Mouse (Mus musculus): Measurements from ENCODE around the gene Smox. TPM values are rescaled to one million over a fixed set of nuclear protein-coding genes. Genes with fewer than 3 reads are reported as not detected.

Gene Smox
- polyA plus RNA-seq, 1 experiment from 2014 or later: 21.7 TPM

- under 1% methylated on average over 84 of the region's 102 CpGs for WGBS
Measured at GRCm38 (mm10) chr2:131491707-131492595, 655 bp downstream of the Smox start.

DNA sequence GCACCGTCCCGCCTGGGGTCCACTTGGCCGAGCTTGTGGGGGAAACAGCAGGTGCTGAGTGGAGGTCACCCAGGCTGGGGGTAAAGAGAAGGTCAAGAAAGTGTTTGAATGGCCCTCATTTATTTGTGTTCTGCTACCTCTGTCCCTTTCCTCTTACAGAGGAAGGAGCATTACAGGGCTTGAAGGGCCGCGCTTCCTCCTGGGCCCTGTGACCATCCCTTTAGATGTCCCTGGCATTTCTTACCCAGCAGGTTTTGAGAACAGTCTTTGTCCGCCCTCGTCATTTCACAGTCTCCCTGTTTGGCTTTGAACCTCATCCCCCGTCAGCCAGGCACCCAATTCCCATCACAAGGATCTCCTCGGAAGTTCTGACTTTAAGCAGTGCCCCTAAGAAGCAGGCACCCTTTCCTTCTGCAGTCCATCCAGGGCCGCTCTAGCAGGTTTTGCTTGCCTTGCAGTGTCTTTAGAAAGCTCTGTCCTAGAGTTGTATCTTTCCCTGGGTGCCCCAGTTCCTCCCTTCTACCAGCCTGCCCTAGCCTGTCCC, 1.4 kb downstream of the Smox start:
- WGBS: 21% methylated on average over 10 of the region's 10 CpGs
- Histone ChIP-seq H3K4me3 (ENCODE audit: low read length) (peak overlapping the region; percentile 83), H3K9ac (ENCODE audit: low read depth, low read length) (peak overlapping the region; percentile 86), H3K4me2 (ENCODE audit: low read depth, low read length) (peak overlapping the region; percentile 97), H3K27me3 (replicated peaks; ENCODE audit: control insufficient read depth, insufficient read depth, low read length) (no peaks in the 10 kb centered on the region), H3K36me3 (ENCODE audit: control insufficient read depth, insufficient read depth, low read length) (no peaks in the 10 kb centered on the region), H3K9me3 (ENCODE audit: control insufficient read depth, low read length) (no peaks in the 10 kb centered on the region), H3K4me1 (ENCODE audit: control insufficient read depth, insufficient read depth, low read length) (peaks cover 18% of the 10 kb centered on the region; the same call in 1 of the 2 replicates), H3K27ac (ENCODE audit: low read length) (no peak overlapping the region)
- no peak for ATAC-seq

More at GRCm38 (mm10) chr2:131491707-131492595, 655 bp downstream of the Smox start:
- H3K27me3 ChIP-seq (replicated peaks; ENCODE audit: control insufficient read depth, insufficient read depth, low read length): no peaks in the 10 kb centered on the region
- peak overlapping the region; percentile 97 for H3K4me2 ChIP-seq (ENCODE audit: low read depth, low read length)
- no peaks in the 10 kb centered on the region for H3K36me3 ChIP-seq (ENCODE audit: control insufficient read depth, insufficient read depth, low read length)
- peak overlapping the region; percentile 86 for H3K9ac ChIP-seq (ENCODE audit: low read depth, low read length)
- peaks cover 16% of the 10 kb centered on the region; the same call in 1 of the 2 replicates for H3K4me1 ChIP-seq (ENCODE audit: control insufficient read depth, insufficient read depth, low read length)
- peak overlapping the region; percentile 83 for H3K4me3 ChIP-seq (ENCODE audit: low read length)
- peak overlapping the region; percentile 69 for H3K27ac ChIP-seq (ENCODE audit: low read length)
- peak; percentile 99 for ATAC-seq
- no peaks in the 10 kb centered on the region for H3K9me3 ChIP-seq (ENCODE audit: control insufficient read depth, low read length)

- no peak overlapping the region for H3K4me2 ChIP-seq (ENCODE audit: low read depth, low read length)
- no peak overlapping the region for H3K9ac ChIP-seq (ENCODE audit: low read depth, low read length)
- H3K4me3 ChIP-seq (ENCODE audit: low read length): no peak overlapping the region
- ATAC-seq: no peak
- H3K27ac ChIP-seq (ENCODE audit: low read length): no peak overlapping the region
- no peaks in the 10 kb centered on the region for H3K9me3 ChIP-seq (ENCODE audit: control insufficient read depth, low read length)
- H3K4me1 ChIP-seq (ENCODE audit: control insufficient read depth, insufficient read depth, low read length): peaks cover 18% of the 10 kb centered on the region; the same call in 1 of the 2 replicates
- WGBS: 57% methylated on average over 5 of the region's 5 CpGs
- H3K36me3 ChIP-seq (ENCODE audit: control insufficient read depth, insufficient read depth, low read length): no peaks in the 10 kb centered on the region
- no peaks in the 10 kb centered on the region for H3K27me3 ChIP-seq (replicated peaks; ENCODE audit: control insufficient read depth, insufficient read depth, low read length)
Measured at GRCm38 (mm10) chr2:131493446-131493845, 2.1 kb downstream of the Smox start.

DNA sequence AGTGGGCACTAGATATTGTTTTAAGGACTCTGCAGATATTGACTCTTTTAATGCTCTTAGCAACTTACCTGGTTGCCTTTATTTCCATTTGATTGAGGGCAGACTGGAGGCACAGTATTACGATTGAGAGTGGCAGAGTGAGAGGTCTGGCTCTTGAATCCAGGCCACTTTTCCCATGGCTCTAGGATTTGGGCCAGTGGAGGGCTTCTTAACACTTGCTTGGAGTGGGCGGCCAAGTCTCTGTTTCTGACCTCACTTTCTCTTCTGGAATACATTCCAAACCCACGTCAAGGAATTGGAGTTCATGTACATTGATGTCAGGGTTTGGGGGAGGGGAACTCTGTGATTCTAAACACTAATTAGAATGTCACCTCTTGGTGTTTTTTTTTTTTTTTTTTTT, 4.0 kb downstream of the Smox start:
- no peak overlapping the region for H3K4me3 ChIP-seq (ENCODE audit: low read length)
- H3K27me3 ChIP-seq (replicated peaks; ENCODE audit: control insufficient read depth, insufficient read depth, low read length): no peaks in the 10 kb centered on the region
- H3K36me3 ChIP-seq (ENCODE audit: control insufficient read depth, insufficient read depth, low read length): no peaks in the 10 kb centered on the region
- peaks cover 21% of the 10 kb centered on the region for H3K4me1 ChIP-seq (ENCODE audit: control insufficient read depth, insufficient read depth, low read length)
- H3K27ac ChIP-seq (ENCODE audit: low read length): no peak overlapping the region
- no peaks in the 10 kb centered on the region for H3K9me3 ChIP-seq (ENCODE audit: control insufficient read depth, low read length)
- WGBS: 82% methylated on average over 3 of the region's 3 CpGs
- no peak overlapping the region for H3K9ac ChIP-seq (ENCODE audit: low read depth, low read length)
- no peak for ATAC-seq
- H3K4me2 ChIP-seq (ENCODE audit: low read depth, low read length): no peak overlapping the region

DNA sequence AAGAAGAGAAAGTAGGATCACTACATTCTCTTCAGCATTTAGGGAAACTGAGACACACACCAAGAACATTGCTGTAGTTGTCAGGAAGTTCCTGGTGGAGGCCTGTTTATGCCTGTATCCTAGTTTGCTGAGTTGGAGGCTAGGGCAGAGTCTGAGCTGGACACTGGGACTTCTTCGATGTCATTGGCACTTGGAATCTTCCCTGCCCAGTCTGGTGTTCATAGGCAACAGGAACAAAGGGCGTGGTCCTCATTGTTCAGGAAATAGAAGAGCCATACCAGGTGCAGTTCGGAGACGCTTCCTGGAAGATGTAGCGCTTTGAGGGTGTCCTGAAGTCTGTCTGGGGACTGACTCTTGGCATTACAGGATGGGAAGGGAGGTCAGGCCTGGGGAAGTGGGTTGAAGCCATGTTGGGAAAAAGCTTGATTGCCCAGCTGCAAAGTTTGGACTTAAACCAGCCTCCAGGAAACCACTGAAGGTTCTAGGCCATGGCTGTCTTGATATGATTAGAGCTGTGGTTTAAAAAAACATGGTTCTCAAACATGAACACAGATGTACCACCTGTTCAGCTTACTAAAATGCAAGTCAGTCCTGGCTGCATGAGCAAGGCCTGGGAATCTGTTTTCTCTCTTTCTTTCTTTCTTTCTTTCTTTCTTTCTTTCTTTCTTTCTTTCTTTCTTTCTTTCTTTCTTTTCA, 5.0 kb downstream of the Smox start:
- peaks cover 21% of the 10 kb centered on the region for H3K4me1 ChIP-seq (ENCODE audit: control insufficient read depth, insufficient read depth, low read length)
- H3K9me3 ChIP-seq (ENCODE audit: control insufficient read depth, low read length): no peaks in the 10 kb centered on the region
- WGBS: 77% methylated on average over 5 of the region's 5 CpGs
- H3K4me3 ChIP-seq (ENCODE audit: low read length): no peak overlapping the region
- H3K9ac ChIP-seq (ENCODE audit: low read depth, low read length): no peak overlapping the region
- H3K27ac ChIP-seq (ENCODE audit: low read length): no peak overlapping the region
- ATAC-seq: no peak
- no peak overlapping the region for H3K4me2 ChIP-seq (ENCODE audit: low read depth, low read length)
- no peaks in the 10 kb centered on the region for H3K27me3 ChIP-seq (replicated peaks; ENCODE audit: control insufficient read depth, insufficient read depth, low read length)
- no peaks in the 10 kb centered on the region for H3K36me3 ChIP-seq (ENCODE audit: control insufficient read depth, insufficient read depth, low read length)

DNA sequence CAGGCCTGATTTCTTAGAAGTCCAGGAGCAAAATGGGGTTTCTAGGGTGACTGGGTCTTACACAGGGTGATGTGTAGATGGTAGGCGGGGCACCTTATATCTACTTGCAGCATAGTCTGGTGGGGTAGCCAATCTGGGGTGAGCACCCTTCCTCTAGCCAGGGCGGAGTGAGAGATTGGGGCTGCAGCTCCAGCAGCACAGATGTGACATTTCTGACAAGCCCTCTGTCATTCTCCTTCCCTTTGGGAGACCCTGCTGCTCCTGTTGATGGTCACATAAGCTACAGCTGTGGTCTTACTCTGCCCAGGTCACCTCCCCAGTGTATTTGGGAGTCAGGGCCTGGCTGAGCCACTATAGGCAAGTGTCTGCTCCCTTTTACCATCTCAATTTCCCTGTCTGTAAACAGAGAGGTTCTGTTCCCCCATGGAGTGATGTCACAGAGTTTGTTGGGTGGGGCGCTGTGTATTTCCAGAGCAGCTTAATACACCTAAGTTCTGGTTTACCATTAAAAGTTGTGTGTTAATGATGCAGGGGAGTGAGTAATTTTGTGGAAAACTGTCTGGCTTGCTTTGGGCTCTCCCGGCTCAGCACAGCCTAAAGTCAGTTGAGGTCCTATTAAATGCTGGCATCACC, 6.0 kb downstream of the Smox start:
- H3K27ac ChIP-seq (ENCODE audit: low read length): no peak overlapping the region
- no peaks in the 10 kb centered on the region for H3K9me3 ChIP-seq (ENCODE audit: control insufficient read depth, low read length)
- peaks cover 20% of the 10 kb centered on the region for H3K4me1 ChIP-seq (ENCODE audit: control insufficient read depth, insufficient read depth, low read length)
- H3K27me3 ChIP-seq (replicated peaks; ENCODE audit: control insufficient read depth, insufficient read depth, low read length): no peaks in the 10 kb centered on the region
- no peaks in the 10 kb centered on the region for H3K36me3 ChIP-seq (ENCODE audit: control insufficient read depth, insufficient read depth, low read length)
- H3K4me2 ChIP-seq (ENCODE audit: low read depth, low read length): no peak overlapping the region
- H3K4me3 ChIP-seq (ENCODE audit: low read length): no peak overlapping the region
- H3K9ac ChIP-seq (ENCODE audit: low read depth, low read length): no peak overlapping the region
- 88% methylated on average over 4 of the region's 4 CpGs for WGBS
- peak; percentile 77 for ATAC-seq

- no peak for ATAC-seq
- 57% methylated on average over 7 of the region's 7 CpGs for WGBS
Measured at GRCm38 (mm10) chr2:131498219-131498618, 6.9 kb downstream of the Smox start.

GRCm38 (mm10) chr2:131499290-131499845, 8.1 kb downstream of the Smox start:
- no peaks in the 10 kb centered on the region for H3K9me3 ChIP-seq (ENCODE audit: control insufficient read depth, low read length)
- WGBS: 65% methylated on average over 5 of the region's 5 CpGs
- H3K4me2 ChIP-seq (ENCODE audit: low read depth, low read length): no peak overlapping the region
- ATAC-seq: 0 out of 2 replicates have a peak, but pooled peaks have one; percentile 6
- H3K36me3 ChIP-seq (ENCODE audit: control insufficient read depth, insufficient read depth, low read length): no peaks in the 10 kb centered on the region
- no peak overlapping the region for H3K4me3 ChIP-seq (ENCODE audit: low read length)
- H3K27ac ChIP-seq (ENCODE audit: low read length): no peak overlapping the region
- peaks cover 14% of the 10 kb centered on the region for H3K4me1 ChIP-seq (ENCODE audit: control insufficient read depth, insufficient read depth, low read length)
- no peaks in the 10 kb centered on the region for H3K27me3 ChIP-seq (replicated peaks; ENCODE audit: control insufficient read depth, insufficient read depth, low read length)
- H3K9ac ChIP-seq (ENCODE audit: low read depth, low read length): no peak overlapping the region

More at GRCm38 (mm10) chr2:131498219-131498618, 6.9 kb downstream of the Smox start:
- no peaks in the 10 kb centered on the region for H3K36me3 ChIP-seq (ENCODE audit: control insufficient read depth, insufficient read depth, low read length)
- H3K27ac ChIP-seq (ENCODE audit: low read length): no peak overlapping the region
- H3K4me1 ChIP-seq (ENCODE audit: control insufficient read depth, insufficient read depth, low read length): peaks cover 14% of the 10 kb centered on the region
- no peak overlapping the region for H3K9ac ChIP-seq (ENCODE audit: low read depth, low read length)
- H3K9me3 ChIP-seq (ENCODE audit: control insufficient read depth, low read length): no peaks in the 10 kb centered on the region
- H3K4me2 ChIP-seq (ENCODE audit: low read depth, low read length): no peak overlapping the region
- no peak overlapping the region for H3K4me3 ChIP-seq (ENCODE audit: low read length)
- no peaks in the 10 kb centered on the region for H3K27me3 ChIP-seq (replicated peaks; ENCODE audit: control insufficient read depth, insufficient read depth, low read length)
